Mouse (Mus musculus) G1E (cell line): ENCODE data around the gene Cib3. TPM values are rescaled to one million over a fixed set of nuclear protein-coding genes. Genes with fewer than 3 reads are reported as not detected.

Experiments used
- ATAC-seq: 2 replicates; pipeline ENCODE4 v1.8.0; 2016; ENCODE audit warnings: mild to moderate bottlenecking; ENCODE audit not compliant: insufficient number of reproducible peaks, poor library complexity, low FRiP score, severe bottlenecking; ENCODE audit errors: extremely low read depth
- DNase-seq: peaks from one replicate; pipeline ENCODE4 v3.0.0; 2012; ENCODE audit warnings: low spot score
- H3K27me3 ChIP-seq: 2 replicates; pipeline ENCODE4 v1.6.1; 2012; ENCODE audit warnings: mild to moderate bottlenecking, low read length, inconsistent platforms; ENCODE audit not compliant: insufficient read depth
- H3K36me3 ChIP-seq: replicated peaks from 2 replicates; pipeline ENCODE3; 2012; ENCODE audit warnings: mild to moderate bottlenecking, inconsistent platforms
- H3K4me1 ChIP-seq: 2 replicates; pipeline ENCODE4 v1.6.1; 2012; ENCODE audit warnings: low read depth, low read length, inconsistent platforms, mixed read lengths; ENCODE audit not compliant: insufficient read depth
- H3K4me3 ChIP-seq: 2 replicates; pipeline ENCODE4 v1.5.1; 2012; ENCODE audit warnings: low read depth, mild to moderate bottlenecking, inconsistent platforms, low read length, moderate library complexity, mixed read lengths
- H3K9me3 ChIP-seq: replicated peaks from 2 replicates; pipeline ENCODE4 v1.6.1; 2012; ENCODE audit warnings: inconsistent platforms
- CTCF ChIP-seq: IDR thresholded peaks from 2 replicates; pipeline ENCODE4 v1.5.1; 2012; ENCODE audit warnings: low read depth, low read length, inconsistent platforms, mixed read lengths
- GATA1 ChIP-seq: IDR thresholded peaks from 2 replicates; pipeline ENCODE4 v1.6.1; 2012; ENCODE audit warnings: borderline replicate concordance, low read length, inconsistent platforms, mixed read lengths
- GATA2 ChIP-seq: IDR thresholded peaks from 2 replicates; pipeline ENCODE4 v1.6.1; 2012; ENCODE audit warnings: low read depth, low read length, inconsistent platforms, borderline replicate concordance
- POLR2AphosphoS5 ChIP-seq: IDR thresholded peaks from 2 replicates; pipeline ENCODE4 v1.6.1; 2012; ENCODE audit warnings: low read depth, low read length, inconsistent platforms; ENCODE audit not compliant: insufficient replicate concordance
- TAL1 ChIP-seq: conservative IDR thresholded peaks from 2 replicates; pipeline ENCODE4 v1.6.1; 2012; ENCODE audit warnings: low read depth, low read length, inconsistent platforms, mixed read lengths
- polyA plus RNA-seq: library from polyadenylated mRNA; stranded (reverse); fragments of >175 nt; gene quantifications from 2 replicates; pipeline ENCODE4 v1.2.3, GENCODE M21; 2012
- total RNA-seq, 2 experiments: library from RNA; stranded (forward) in 1 of 2; stranded (reverse) in 1 of 2; fragments of 200-1000 nt in 1 of 2; fragments of >200 nt in 1 of 2; fragmentation: Nextera tagmentation in 1 of 2; gene quantifications; 2 replicates each; pipeline ENCODE4 v1.2.3; 2014 to 2017

The Cib3 gene
- total and polyA plus RNA-seq, 3 experiments = not detected

DNA sequence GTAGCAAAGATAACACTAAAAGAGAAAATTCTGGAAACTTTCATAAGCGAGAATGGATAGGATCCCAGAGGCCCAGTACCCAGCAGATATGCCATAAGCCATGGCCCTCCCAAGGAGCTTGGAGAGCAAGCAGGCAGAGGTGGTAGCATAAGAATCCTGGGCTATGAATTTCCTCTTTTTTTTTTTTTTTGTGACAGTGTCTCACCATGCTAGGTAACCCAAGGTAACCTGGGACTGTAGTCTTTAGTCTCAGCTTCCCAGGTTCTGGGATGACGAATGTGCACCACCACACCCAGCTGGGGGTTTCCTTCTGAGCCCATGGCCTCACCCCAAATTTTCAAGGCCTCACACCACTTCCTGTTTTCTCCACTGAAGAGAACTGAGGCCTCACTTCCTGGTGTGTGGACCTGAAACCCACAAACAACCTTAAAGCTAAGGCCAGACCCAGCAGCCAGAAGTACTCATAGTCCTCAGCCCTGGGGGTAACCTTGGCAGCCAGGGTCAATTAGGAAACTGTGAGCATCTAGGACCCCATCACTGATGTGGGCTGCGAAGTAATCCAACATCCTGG, 43.5 kb downstream of the Cib3 start:
- Histone ChIP-seq H3K4me1 (peaks cover 61% of the 10 kb centered on the region), H3K27me3 (no peaks in the 10 kb centered on the region), H3K36me3 (peaks cover 99% of the 10 kb centered on the region), H3K4me3 (no peak overlapping the region; the same call in 1 of the 2 replicates), H3K9me3 (no peaks in the 10 kb centered on the region)
- DNase-seq (peak; percentile 73), ATAC-seq (peak; percentile 64)
- TF ChIP-seq GATA2 = no peak
- TF ChIP-seq GATA1 = no peak
- no peak for TF ChIP-seq CTCF
- TF ChIP-seq TAL1 = no peak
- TF ChIP-seq POLR2AphosphoS5 = no peak

DNA sequence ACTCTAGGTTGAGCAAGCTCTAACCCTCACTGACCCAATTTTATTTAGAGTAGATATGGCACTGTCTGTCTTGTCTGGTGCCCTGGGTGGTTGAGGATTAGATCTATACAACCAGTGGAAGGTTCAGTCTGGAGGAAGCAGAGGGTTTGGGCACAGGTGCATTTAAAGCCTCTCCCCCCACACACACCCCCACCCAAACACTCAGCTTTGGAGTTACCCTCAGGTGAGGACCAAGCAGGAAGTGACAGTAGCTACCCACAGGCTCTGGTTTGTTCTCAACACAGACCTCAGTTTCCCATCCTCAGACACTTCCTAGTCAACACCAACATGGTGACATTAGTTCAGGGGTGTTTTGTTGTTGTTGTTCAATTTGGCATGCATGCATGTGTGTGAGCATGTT, 49.8 kb downstream of the Cib3 start:
- no peak for ATAC-seq
- Histone ChIP-seq H3K4me3 (peak overlapping the region; percentile 87; the same call in 1 of the 2 replicates), H3K27me3 (no peaks in the 10 kb centered on the region), H3K36me3 (peaks cover 66% of the 10 kb centered on the region), H3K9me3 (no peaks in the 10 kb centered on the region), H3K4me1 (peaks cover 59% of the 10 kb centered on the region)
- no peak for TF ChIP-seq GATA2
- TF ChIP-seq CTCF = no peak
- TF ChIP-seq POLR2AphosphoS5 = no peak
- no peak for TF ChIP-seq GATA1
- TF ChIP-seq TAL1 = no peak
- DNase-seq = no peak

DNA sequence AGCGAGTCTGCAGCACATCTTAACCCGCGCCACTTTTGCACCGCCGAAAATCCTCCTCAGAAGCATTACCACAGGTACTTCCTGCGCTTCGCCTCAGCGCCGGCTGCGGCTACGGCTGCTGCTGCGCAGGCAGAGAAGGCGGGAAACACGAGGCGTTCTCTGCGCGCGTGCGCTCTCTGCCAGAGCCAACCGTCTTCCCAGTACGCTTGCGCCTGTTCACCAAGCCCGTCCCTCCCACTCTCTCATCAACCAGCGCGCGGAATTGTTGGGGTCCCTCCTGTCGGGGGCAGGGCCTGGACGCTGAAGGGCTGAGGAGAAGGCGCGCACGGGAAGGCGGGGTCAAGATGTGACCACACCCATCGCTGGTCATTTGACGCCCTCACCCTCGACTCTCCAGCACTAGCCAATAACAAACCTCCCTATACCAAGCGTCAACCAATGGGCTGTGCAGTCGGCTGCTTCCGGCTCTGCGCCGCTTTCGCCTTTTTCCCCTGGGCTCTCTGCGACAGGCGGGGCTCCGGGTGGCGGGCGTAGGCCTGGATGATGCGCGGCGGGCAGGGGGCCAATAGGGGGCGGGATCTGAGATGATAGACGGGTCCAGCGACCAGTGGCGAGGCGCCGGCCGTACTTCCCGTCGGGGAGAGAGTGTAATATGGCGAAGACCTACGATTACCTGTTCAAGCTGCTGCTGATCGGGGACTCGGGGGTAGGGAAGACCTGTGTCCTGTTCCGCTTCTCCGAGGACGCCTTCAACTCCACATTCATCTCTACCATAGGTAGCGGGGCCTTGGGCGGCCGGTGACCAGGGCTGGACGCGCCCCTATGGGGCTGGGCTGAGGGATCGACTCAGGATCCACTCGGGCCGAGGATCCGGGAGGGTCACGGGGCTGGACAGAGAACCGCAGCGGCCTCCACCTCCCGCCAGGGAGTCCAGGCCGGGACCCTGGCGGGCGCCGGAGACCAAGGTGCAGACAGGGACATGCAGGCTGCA, 51.6 kb downstream of the Cib3 start, which contains the start of gene Rab8a:
Gene Rab8a, plus strand, starts transcription at position 494 of the 991 bp plus-strand sequence.
- Histone ChIP-seq H3K4me3 (peak within 1 kb of the TSS; percentile 87), H3K27me3 (no peaks in the 10 kb centered on the region), H3K36me3 (peaks cover 59% of the 10 kb centered on the region), H3K4me1 (peaks cover 52% of the 10 kb centered on the region), H3K9me3 (no peaks in the 10 kb centered on the region)
- ATAC-seq (peak; percentile 96), DNase-seq (peak; percentile 100)
- TF ChIP-seq CTCF (no peak), TAL1 (no peak), POLR2AphosphoS5 (no peak), GATA1 (no peak), GATA2 (no peak)

DNA sequence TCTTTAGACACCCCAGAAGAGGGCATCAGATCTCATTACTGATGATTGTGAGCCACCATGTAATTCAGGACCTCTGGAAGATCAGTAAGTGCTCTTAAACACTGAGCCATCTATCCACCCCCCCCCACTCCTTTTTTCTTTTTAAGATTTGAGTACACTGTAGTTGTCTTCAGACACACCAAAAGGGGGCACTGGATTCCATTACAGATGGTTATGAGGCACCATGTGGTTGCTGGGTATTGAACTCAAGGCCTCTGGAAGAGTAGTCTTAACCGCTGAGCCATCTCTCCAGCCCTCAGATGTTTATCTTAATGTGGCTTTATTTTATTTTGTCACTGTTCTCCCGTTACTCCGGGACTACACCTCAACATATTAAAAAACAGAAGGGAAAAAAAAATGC, 52.6 kb downstream of the Cib3 start:
- peaks cover 54% of the 10 kb centered on the region for H3K36me3 ChIP-seq
- peaks cover 47% of the 10 kb centered on the region for H3K4me1 ChIP-seq
- TF ChIP-seq POLR2AphosphoS5 = no peak
- no peak for TF ChIP-seq TAL1
- no peak for TF ChIP-seq GATA1
- TF ChIP-seq CTCF = no peak
- TF ChIP-seq GATA2 = no peak
- no peaks in the 10 kb centered on the region for H3K9me3 ChIP-seq
- no peak for ATAC-seq
- H3K4me3 ChIP-seq = peak overlapping the region; percentile 87
- no peaks in the 10 kb centered on the region for H3K27me3 ChIP-seq
- DNase-seq = no peak

DNA sequence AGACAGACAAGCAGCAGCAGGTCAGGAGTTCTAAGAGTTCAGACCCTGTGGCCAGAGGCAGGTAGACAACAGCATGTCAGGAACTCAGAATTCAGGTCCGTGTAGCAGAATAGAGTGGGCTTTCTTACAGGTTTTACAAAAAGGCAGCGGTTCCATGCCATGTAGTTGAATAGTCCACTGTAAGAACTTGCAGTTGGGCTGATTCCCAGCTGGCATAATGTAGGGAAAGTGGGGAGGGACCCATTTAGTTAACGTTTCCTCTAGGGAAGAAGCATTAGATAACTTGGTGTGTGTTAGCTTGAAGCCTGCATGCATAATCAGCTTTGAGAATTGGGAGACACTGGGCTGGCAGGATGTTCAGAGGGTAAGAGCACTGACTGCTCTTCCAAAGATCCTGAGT, 53.9 kb downstream of the Cib3 start:
- H3K27me3 ChIP-seq = no peaks in the 10 kb centered on the region
- TF ChIP-seq CTCF (no peak), POLR2AphosphoS5 (no peak), TAL1 (no peak), GATA2 (no peak), GATA1 (no peak)
- H3K4me3 ChIP-seq = no peak overlapping the region
- no peaks in the 10 kb centered on the region for H3K9me3 ChIP-seq
- peaks cover 53% of the 10 kb centered on the region for H3K36me3 ChIP-seq
- peaks cover 42% of the 10 kb centered on the region for H3K4me1 ChIP-seq
- ATAC-seq (no peak), DNase-seq (no peak)

DNA sequence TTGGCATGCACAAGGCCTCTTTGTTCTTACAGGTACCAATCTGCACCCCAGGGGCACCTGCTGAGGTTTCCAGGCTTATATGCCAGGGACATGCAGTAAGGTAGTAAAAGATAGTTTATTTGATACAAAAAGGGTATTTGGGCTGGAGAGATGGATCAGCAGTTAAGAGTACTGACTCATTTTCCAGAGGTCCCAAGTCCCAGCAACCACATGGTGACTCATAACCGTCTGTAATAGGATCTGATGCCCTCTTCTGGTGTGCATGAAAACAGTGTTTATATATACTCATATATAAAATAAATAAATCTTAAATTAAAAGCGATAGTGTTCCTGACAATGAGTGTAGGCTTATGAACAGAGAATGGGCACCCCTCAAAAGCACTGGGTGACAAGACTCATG, 54.5 kb downstream of the Cib3 start:
- peaks cover 53% of the 10 kb centered on the region for H3K36me3 ChIP-seq
- TF ChIP-seq TAL1 (no peak), GATA2 (no peak), POLR2AphosphoS5 (no peak), GATA1 (no peak), CTCF (no peak)
- ATAC-seq (no peak), DNase-seq (no peak)
- no peak overlapping the region for H3K4me3 ChIP-seq
- no peaks in the 10 kb centered on the region for H3K9me3 ChIP-seq
- peaks cover 39% of the 10 kb centered on the region for H3K4me1 ChIP-seq
- H3K27me3 ChIP-seq = no peaks in the 10 kb centered on the region

Other genes with a start within 250 kb of the Cib3 start
- not detected in 2 replicates for gene Cyp4f18, start 203.2 kb downstream of the Cib3 start, total RNA-seq (2014; fragmentation: Nextera tagmentation)
- 0.12 TPM in 1 of 2 replicates, not detected in the other for gene Cyp4f18, start 203.2 kb downstream of the Cib3 start, total RNA-seq (2017)
- gene Cyp4f18, start 203.2 kb downstream of the Cib3 start, polyA plus RNA-seq = 0.10 and 0.12 TPM in 2 replicates
- 0.29 TPM in 1 of 2 replicates, not detected in the other for gene Olfr372, start 171.6 kb downstream of the Cib3 start, total RNA-seq (2014; fragmentation: Nextera tagmentation)
- gene Olfr372, start 171.6 kb downstream of the Cib3 start, total RNA-seq (2017) = 0.12 and 0.27 TPM in 2 replicates
- not detected in 2 replicates for gene Olfr372, start 171.6 kb downstream of the Cib3 start, polyA plus RNA-seq
- not detected in 2 replicates for gene Olfr373, start 129.7 kb downstream of the Cib3 start, total RNA-seq (2014; fragmentation: Nextera tagmentation)
- 0.05 and 0.06 TPM in 2 replicates for gene Olfr373, start 129.7 kb downstream of the Cib3 start, total RNA-seq (2017)
- not detected in 2 replicates for gene Olfr373, start 129.7 kb downstream of the Cib3 start, polyA plus RNA-seq
- gene Olfr374, start 105.8 kb downstream of the Cib3 start, total RNA-seq (2014; fragmentation: Nextera tagmentation) = not detected in 2 replicates
- gene Olfr374, start 105.8 kb downstream of the Cib3 start, total RNA-seq (2017) = 0.12 and 0.22 TPM in 2 replicates
- gene Olfr374, start 105.8 kb downstream of the Cib3 start, polyA plus RNA-seq = not detected in 2 replicates
- gene Tpm4, start 77.9 kb downstream of the Cib3 start, total RNA-seq (2014; fragmentation: Nextera tagmentation) = not detected in 2 replicates
- 2.2 and 2.7 TPM in 2 replicates for gene Tpm4, start 77.9 kb downstream of the Cib3 start, total RNA-seq (2017)
- gene Tpm4, start 77.9 kb downstream of the Cib3 start, polyA plus RNA-seq = 0.03 and 0.04 TPM in 2 replicates
- gene Rab8a, start 51.6 kb downstream of the Cib3 start, total RNA-seq (2014; fragmentation: Nextera tagmentation) = 63.9 and 77.0 TPM in 2 replicates
- gene Rab8a, start 51.6 kb downstream of the Cib3 start, total RNA-seq (2017) = 418 and 431 TPM in 2 replicates
- gene Rab8a, start 51.6 kb downstream of the Cib3 start, polyA plus RNA-seq = 51.8 and 63.6 TPM in 2 replicates
- gene Hsh2d, start 23.2 kb downstream of the Cib3 start, total RNA-seq (2014; fragmentation: Nextera tagmentation) = 1.6 TPM in 1 of 2 replicates, not detected in the other
- 0.16 and 0.35 TPM in 2 replicates for gene Hsh2d, start 23.2 kb downstream of the Cib3 start, total RNA-seq (2017)
- 1.5 and 2.2 TPM in 2 replicates for gene Hsh2d, start 23.2 kb downstream of the Cib3 start, polyA plus RNA-seq
- not detected in 2 replicates for gene Gm11034, start 799 bp upstream of the Cib3 start, total RNA-seq (2014; fragmentation: Nextera tagmentation)
- not detected in 2 replicates for gene Gm11034, start 799 bp upstream of the Cib3 start, total RNA-seq (2017)
- not detected in 2 replicates for gene Gm11034, start 799 bp upstream of the Cib3 start, polyA plus RNA-seq
- 17.1 and 20.7 TPM in 2 replicates for gene Fam32a, start 6.9 kb upstream of the Cib3 start, total RNA-seq (2014; fragmentation: Nextera tagmentation)
- gene Fam32a, start 6.9 kb upstream of the Cib3 start, total RNA-seq (2017) = 32.7 and 34.8 TPM in 2 replicates
- 49.4 and 50.9 TPM in 2 replicates for gene Fam32a, start 6.9 kb upstream of the Cib3 start, polyA plus RNA-seq
- gene Ap1m1, start 27.2 kb upstream of the Cib3 start, total RNA-seq (2014; fragmentation: Nextera tagmentation) = 49.8 and 62.7 TPM in 2 replicates
- 35.0 and 39.4 TPM in 2 replicates for gene Ap1m1, start 27.2 kb upstream of the Cib3 start, total RNA-seq (2017)
- 93.8 and 98.3 TPM in 2 replicates for gene Ap1m1, start 27.2 kb upstream of the Cib3 start, polyA plus RNA-seq
- 66.3 and 84.2 TPM in 2 replicates for gene Gm10282, start 92.4 kb upstream of the Cib3 start, total RNA-seq (2014; fragmentation: Nextera tagmentation)
- 80.3 and 87.9 TPM in 2 replicates for gene Gm10282, start 92.4 kb upstream of the Cib3 start, total RNA-seq (2017)
- gene Gm10282, start 92.4 kb upstream of the Cib3 start, polyA plus RNA-seq = 164 and 205 TPM in 2 replicates
- not detected in 2 replicates for gene Klf2, start 106.2 kb upstream of the Cib3 start, total RNA-seq (2014; fragmentation: Nextera tagmentation)
- 0.11 and 0.12 TPM in 2 replicates for gene Klf2, start 106.2 kb upstream of the Cib3 start, total RNA-seq (2017)
- gene Klf2, start 106.2 kb upstream of the Cib3 start, polyA plus RNA-seq = 1.1 and 1.9 TPM in 2 replicates
- gene Eps15l1, start 208.6 kb upstream of the Cib3 start, total RNA-seq (2014; fragmentation: Nextera tagmentation) = 95.7 and 110 TPM in 2 replicates
- gene Eps15l1, start 208.6 kb upstream of the Cib3 start, total RNA-seq (2017) = 31.9 and 37.2 TPM in 2 replicates
- 10.8 and 16.7 TPM in 2 replicates for gene Eps15l1, start 208.6 kb upstream of the Cib3 start, polyA plus RNA-seq
- 3.6 and 5.1 TPM in 2 replicates for gene Calr3, start 231.0 kb upstream of the Cib3 start, total RNA-seq (2014; fragmentation: Nextera tagmentation)
- gene Calr3, start 231.0 kb upstream of the Cib3 start, total RNA-seq (2017) = 0.58 and 0.87 TPM in 2 replicates
- 0.08 and 0.13 TPM in 2 replicates for gene Calr3, start 231.0 kb upstream of the Cib3 start, polyA plus RNA-seq
- gene 1700030K09Rik, start 231.0 kb upstream of the Cib3 start, total RNA-seq (2014; fragmentation: Nextera tagmentation) = 10.8 and 17.2 TPM in 2 replicates
- gene 1700030K09Rik, start 231.0 kb upstream of the Cib3 start, total RNA-seq (2017) = 7.3 and 9.0 TPM in 2 replicates
- gene 1700030K09Rik, start 231.0 kb upstream of the Cib3 start, polyA plus RNA-seq = 3.9 and 5.0 TPM in 2 replicates